Mouse (Mus musculus): ENCODE data around the gene Usp49.
"Not testable (repeated sequence)": the region's sequence is repeated elsewhere in the genome, so short reads cannot be mapped to it uniquely, and the experiment has no call there.

Usp49 gene

DNA sequence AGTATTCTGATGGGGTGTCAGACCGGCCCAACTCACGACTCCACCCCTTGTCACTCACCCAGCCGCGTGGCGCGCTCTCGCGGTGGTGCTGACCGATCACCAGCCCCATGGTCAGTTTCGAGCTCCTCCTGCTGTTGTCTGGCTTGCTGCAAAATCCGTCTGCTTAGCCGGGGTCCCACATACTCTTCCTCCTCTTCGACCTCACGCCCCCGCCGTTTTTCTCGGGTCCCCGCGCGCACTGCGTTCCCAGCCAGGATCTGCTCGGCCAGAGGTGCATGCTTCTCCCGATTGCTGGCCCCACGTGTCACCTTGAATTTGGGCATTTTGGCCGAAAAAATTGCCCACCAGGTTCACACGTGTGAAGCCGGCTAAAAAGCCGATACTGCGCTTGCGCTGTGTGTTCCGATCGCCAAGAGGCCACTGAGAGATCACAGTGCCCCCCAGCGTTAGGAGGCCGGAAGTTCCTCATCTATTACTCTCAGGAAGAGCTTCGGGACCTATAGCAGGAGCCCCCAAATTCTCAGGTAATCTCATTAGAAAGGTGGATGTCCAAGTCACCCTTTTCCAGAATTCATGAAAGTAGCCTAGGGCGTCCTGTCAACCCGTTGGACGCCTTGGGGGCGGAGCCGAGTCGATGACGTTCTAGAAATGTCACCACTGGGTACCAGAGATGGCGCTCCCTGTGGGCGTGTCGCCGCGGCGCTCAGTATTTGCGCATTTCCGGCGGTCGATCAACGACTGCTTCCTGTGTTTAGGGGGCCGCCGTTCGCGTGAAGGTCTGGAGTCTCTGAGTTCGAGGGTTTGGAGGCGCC is 19.4 kb upstream of the Usp49 start, which contains the start of the genes Bysl, Med20 and Gm20517:
Gene Bysl (minus strand): TSS at position 644 of the 812 bp plus-strand sequence.
Gene Med20 (plus strand): TSS at position 734 of the 812 bp plus-strand sequence.
Gene Gm20517 (plus strand): TSS at position 741 of the 812 bp plus-strand sequence.
- DNase-seq = peak; percentile 96

DNA sequence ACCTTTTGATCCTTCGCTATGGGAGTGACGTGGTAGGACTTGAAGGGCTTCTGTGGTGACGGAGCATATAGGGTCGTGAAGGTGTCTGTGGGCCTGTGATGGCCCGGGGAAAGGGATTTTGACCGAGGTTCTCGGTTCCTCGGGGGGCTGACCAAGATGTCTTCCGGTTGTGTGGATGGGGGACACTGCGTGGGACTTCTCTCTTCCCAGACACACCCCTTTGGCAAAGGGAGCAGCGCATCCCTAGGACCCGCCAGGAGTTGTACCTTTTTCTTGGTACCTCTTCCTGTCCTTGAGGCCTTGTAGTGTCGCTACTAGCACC is 18.9 kb upstream of the Usp49 start:
- no peak for DNase-seq

DNA sequence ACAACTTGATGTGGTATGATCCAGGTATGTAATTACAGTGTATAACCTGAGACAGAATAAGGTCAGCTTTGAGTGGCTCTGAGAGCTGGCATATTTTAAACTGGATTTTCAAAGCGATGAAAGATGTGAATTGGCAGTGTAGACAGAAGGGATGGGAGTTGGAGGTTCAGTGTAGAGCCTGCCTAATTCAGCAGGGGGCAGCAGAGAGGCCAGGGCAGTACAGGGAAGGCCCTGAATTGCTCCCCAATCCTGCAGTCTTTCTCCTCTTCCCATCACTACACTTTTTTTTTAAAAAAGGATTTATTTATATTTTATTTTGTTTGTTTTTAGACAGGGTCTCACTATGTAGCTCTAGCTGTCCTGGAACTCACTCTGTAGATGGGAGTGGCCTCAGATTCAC is 16.5 kb upstream of the Usp49 start:
- DNase-seq = no peak

DNA sequence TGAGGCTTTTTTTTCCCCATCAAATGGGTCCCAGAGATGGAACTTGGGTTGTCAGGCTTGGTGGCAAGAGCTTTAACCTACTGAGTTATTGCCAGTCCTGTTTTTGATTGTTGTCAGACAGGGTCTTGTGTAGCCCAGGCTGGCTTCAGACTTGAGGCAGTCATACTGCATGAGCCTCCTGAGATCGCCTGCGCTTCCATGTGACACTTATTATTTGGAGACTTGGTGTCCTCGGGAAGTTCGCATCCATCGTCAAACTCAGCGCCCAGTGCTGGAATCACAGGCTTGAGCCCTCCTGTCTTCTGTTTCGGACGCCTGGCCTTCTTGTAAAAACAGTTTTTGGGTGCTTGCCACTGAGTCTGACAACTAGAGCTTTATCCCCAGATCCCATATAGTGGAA is 14.4 kb upstream of the Usp49 start:
- DNase-seq = no peak

DNA sequence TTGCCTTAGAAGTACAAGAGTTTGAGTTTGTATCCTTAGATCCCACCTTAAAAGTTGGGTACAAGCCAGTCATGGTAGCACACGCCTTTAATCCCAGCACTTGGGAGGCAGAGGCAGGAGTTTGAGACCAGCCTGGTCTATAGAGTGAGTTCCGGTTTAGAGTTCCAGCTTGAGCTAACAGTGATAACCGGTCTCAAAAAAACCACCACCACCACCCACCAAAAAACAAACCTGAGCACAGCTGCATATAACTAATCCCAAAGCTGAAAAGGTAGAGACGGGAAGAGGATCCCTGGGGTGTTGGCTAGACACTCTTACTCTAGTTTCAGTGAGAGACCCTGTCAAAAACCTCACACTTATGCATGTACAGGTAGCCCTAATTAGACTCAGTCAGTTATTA is 13.8 kb upstream of the Usp49 start:
- DNase-seq = no peak

DNA sequence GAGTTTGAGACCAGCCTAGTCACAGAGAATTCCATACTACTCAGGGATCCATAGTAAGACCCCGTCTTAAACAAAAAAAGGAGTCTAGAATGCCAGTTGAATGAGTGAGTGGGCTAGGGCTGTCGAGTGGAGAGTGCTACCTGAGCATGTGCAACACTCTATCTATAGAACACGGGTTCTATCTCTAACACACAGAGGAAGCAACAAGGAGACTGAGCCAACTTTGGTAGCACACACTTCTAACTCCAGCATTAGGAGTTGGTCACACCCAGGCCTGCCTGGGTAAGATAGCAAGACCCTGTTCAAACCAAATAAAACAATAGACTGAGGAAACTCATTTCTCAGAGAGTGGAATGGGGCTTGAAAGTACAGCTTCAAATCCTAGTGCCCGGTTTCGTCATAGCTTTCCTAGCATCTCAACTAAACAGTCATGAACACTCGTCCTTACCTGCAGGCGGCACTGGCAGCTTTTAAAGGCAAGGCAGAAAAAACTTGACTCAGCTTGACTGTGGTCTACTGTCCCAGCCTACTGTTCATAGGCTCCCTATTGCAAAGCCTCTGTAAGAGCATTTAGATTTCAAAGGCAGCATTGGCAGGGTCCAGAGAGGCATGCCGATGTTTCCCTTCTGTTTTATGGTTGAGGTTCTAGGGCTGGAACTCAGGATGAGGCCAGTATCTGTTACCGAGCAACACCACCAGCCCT is 12.7 kb upstream of the Usp49 start:
- no peak for DNase-seq

DNA sequence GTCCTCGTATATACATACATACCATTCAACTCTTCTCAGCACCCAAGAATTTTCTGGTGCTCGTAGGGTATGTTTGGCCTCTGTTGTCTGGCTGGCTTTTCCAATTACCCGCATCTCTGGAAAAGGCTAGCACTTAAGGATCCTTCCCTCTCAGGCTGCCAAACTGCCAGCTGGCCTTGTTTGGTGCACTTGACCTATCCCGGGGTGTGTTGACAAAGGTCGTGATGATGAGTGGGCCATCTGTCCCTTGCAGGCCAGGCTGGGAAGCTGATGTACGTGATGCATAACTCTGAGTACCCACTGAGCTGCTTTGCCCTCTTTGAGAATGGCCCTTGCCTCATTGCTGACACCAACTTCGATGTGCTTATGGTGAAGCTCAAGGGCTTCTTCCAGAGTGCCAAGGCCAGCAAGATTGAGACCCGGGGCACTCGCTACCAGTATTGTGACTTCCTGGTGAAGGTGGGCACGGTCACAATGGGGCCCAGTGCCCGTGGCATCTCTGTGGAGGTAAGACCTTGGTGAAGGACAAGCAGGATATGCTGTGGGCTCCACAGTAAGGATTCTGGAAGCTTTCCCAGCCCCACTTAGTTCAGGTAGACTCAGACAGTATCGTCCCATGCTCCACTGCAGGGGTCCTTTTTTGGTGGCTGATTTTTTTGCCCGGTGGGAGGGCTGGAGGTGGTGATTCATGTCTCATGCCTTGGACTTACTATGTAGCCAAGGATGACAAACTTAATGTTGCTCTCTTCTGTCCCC is 11.8 kb upstream of the Usp49 start:
- DNase-seq = no peak

DNA sequence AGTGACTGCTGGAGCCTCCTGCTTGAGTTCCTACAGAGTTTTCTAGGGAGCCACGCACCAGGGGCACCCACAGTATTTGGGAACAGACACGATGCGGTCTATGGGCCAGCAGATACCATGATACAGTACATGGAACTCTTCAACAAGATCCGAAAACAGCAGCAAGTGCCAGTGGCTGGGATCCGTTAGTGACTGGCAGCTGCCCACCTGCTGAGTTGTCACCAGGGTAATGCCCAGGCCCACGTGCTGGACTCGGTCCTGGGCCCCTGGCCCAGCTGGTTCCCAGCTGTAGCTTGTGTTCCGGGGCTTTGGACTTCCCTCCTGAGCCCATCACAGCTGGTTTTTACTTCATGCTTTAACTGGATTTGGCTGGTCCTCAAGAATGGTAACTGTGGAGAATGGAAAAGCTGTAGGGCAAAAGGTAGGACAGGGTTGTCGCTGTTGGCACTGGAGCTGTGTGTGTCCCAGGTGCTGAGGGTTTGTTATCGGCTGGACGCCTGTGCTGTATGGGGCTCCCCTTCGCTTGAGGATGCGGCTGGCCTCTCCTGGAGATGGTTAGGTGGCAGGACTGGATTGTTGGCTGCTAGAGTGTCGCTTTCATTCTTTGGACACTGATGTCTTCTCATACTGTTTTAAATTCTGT is 7.5 kb upstream of the Usp49 start:
- DNase-seq = no peak

DNA sequence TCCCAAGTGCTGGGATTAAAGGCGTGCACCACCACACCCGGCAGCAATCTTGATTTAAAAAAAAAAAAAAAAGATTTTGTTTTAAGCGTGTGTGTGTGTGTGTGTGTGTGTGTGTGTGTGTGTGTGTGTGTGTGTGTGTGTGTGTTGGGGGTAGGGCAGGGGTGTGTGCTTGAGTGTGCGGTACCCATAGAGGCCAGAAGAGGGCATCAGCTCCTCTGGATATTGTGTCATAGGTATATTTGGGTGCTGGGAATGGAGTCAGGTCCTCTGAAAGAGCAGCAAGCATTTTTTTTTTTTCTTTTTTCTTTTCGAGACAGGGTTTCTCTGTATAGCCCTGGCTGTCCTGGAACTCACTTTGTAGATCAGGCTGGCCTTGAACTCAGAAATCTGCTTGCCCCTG is 5.9 kb upstream of the Usp49 start:
- not testable (repeated sequence) for DNase-seq

DNA sequence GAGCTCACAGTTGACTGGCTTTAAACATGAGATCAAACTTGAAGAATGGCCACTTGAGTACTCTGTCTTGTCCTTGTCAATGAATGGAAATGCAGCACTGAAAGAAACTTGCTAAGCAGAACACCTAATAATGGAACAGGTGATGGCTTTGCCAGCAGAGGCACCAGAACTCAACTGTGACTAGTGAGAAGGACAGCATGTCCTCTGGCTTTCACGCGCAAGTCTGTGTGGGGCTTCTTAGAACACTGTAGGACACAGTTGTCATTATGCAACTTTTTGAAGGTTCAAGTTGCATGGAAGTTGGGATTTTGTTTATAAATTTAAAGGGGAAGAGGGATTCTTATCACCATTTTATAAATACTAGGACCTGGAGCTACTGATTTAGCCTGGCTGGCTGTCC is 5.4 kb upstream of the Usp49 start:
- no peak for DNase-seq

DNA sequence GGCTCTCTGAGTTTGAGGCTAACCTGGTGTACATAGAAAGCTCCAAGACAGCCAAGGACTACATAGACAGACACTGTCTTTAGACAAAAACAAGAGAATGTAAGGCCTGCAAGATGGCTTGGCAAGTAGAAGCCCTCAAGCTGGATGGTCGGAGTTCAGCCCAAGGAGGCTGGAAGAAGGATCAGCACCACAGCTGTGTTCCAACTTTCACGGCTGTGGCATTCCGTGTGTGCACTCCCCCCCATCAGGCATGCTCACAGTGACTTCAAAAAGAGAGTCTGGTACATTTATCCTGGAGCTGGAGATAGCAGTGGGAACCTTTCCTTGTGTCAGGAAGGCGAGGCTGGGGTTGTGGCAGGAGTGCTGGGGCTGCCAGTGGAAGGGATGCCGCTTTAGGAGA is 4.5 kb upstream of the Usp49 start:
- no peak for DNase-seq

DNA sequence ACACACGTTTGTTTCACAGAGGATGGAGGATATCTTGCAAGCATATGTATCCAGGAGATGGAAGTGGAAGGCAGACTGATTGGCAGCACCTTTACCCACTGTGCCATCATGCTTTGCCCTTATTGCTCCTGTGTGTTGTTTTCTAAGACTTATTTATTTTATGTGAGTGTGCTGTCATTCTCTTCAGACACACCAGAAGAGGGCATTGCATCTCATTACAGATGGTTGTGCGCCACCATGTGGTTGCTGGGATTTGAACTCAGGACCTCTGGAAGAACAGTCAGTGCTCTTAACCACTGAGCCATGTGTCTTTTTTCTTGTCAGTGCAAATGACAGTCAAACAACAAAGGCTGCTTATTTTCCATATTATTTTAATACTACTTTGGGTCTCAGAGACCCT is 2.7 kb upstream of the Usp49 start:
- no peak for DNase-seq

DNA sequence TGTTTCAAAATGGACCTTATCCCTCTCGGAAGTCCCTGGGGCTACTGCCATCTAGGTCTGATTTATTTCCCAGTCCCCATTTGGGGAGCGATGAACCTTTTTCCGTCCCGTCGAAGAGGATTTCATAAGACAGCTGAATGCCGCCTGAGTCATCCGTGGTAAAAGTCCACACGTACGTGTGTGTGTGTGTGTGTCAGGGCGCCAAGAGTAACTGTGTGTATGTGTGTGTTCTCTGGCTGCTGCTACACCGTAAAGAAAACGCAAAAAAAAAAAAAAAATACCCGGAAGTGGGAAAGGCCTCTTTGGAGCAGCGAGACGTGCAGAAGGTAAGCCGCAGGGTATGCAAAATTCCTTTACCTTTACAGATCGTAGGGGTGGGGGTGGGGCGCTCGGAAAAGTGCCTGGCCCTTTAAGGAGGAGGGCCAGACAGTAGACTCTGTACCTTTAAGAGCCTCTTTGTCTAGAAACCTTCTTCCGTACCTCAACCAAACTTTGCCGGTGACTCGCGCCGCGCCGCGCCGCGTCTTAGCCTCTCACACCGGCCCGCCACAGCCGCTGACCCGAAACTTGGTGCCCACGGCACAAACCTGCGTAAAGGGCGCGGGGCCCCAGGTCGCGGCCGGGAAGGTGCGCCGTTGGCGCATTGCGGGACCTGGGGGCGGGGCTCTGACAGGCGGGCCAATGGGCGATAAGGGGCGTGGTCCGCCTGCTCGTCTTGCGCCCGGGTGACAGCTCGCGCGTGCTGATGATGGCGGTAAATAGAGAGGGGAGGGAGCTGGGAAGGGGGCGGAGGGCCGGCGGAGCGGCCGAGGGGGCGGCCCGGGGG is 1.4 kb upstream of the Usp49 start:
- peak; percentile 96 for DNase-seq

DNA sequence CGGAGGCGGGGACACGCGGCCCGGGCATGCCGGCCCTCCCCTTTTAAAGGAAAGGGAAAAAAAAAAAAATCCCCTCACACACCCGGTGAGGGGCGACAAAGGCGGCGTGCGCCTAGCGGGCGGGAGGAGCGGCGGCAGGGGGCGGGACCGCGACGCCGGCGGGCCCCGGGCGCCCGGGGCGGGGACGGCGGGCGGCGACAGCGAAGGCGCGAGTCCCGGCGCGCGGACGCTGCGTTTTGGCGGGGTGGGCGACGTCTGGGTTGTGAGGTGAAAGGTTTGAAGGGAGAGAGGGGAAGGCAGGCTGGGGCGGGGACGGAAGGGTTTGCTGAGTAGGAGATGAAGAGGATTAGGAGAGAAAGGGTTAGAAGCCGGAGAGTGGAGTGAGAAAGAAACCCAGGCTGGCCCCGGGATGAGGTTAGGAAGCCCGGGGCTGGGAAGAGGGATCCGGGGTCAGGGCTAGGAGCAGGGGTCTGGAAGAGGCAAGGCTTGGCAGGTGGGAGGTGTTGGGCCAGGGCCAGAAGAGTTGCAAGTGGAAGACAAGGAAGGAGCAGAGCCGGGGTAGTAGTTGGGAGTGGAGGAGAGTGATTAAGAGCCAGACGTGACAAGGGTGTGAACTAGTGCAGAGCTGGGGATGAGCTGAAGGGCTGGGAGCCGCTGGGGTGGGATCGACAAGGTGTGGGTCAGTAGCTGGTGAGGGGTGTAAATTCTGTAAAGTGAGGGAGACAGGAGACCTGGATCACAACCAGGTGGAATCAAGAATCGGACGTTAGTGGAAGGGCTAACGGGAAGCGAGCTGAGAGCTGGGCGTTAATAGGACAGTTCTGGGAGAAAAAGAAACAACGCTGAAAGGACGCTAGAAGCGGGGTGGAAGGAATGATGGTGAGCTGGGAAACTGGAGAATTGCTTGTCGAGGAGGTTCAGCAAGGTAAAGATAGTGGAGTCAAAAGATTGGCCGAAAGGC is 493 bp upstream of the Usp49 start:
- peak; percentile 81 for DNase-seq

DNA sequence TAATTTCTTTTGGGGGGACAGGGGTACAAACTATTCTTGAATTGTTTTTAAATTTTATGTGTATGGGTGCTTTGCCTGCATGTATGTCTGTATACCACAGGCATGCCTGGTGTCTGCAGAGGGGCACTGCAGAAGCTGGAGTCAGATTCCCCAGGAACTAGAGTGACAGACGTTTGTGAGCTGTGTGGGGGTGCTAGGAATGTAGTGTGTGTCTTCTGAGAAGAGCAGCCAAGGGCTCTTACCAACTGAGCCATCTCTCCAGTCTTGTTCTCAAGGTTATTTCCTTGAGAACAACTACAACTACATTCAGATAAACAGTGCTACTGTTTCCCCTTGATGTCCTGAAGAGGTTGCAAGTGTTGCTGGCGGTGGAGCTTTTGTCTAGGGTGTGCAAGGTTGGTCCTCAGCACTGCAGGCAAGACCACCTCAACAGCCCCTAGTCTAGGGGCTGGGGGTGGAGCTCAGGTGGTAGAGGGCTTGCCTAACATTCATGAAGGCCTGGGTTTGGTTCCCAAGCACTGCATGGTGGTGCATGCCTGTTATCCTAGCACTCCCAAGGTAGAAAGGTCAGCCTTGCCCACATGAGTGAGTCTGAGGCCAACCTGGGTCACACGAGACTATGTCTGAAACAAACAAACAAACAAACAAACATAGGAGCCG is 1.8 kb downstream of the Usp49 start:
- DNase-seq = no peak

DNA sequence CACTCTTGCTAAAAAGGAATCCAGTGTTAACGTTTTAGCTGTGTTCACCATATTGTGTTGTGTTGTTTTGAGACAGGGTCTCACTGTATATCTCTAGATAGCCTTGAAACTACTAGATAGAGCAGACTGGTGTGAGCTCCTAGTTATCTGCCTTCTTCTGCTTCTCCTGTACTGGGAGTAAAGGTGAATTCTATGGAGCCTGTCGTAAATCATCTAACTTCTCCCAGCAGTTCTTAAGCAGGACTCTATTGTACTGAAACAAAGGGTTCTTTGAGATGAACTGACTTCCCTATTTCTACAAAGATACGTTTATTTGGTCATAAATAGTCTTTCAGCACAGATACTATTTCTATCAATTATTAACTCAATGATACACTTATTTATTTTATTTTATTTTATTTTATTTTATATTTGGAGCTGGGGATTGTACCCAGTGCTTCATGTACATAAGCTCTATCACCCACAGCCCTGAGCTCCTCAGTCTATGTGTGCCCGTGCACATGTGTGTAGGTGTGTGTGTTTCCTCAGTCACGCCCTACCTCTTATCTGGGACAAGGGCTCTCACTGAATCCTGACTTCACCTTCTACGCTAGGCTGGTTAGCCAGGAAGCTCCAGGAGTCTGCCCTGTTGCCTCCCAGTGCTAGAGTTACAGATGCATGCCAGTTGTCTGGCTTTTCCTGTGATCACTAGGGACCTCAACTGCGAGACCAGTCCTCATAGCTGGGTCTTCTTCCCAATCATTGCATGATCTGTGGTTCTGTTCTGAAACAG is 3.7 kb downstream of the Usp49 start:
- no peak for DNase-seq

DNA sequence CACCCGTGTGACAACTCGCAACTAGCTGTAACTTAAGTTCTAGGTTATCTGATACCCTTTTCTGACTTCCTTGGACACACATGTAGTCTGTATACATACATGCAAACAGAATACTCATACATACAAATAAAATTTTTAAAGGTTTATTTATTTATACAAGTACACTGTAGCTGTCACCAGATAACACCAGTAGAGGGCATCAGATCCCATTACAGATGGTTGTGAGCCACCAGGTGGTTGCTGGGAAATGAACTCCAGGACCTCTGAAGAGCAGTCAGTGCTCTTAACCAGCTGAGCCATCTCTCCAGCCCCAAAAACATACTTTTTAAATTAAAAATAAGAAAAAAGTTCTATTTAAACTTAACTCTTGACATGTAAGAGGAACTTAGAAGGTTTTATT is 12.5 kb downstream of the Usp49 start:
- no peak for DNase-seq

DNA sequence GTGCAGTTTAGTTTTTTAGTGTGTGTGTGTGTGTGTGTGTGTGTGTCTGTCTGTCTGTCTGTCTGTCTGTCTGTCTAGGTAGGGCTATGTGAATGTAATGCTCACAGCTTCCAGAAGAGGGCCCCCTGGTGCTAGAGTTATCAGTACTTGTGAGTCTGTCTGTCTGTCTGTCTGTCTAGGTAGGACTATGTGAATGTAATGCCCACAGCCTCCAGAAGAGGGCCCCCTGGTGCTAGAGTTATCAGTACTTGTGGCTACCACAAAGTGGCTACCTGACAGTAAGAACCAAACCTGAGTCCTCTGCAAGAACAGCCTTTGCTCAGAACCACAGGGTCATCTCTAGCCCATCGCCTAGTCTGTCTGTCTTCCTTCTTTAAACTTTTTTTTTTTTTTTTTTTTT is 16.2 kb downstream of the Usp49 start:
- DNase-seq = peak; percentile 29

DNA sequence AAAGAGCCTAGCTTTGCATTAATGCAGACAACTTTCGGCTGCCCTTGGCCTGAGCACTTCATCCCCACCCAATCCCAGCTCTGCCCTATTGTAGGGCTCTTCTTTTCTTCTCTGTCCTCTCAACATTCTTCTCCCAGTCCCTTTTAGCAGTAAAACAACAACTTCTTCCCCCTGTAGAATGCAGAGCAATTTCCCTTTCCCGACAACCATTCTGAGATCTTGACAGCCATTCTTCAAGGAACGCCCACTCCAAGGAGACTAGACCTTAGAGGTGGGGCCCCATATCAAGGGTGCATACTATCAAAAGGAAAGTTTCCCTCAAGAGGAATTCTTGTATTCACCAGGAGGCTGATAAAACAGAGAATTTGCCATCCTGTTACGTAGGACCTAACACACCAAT is 18.5 kb downstream of the Usp49 start:
- DNase-seq = no peak

DNA sequence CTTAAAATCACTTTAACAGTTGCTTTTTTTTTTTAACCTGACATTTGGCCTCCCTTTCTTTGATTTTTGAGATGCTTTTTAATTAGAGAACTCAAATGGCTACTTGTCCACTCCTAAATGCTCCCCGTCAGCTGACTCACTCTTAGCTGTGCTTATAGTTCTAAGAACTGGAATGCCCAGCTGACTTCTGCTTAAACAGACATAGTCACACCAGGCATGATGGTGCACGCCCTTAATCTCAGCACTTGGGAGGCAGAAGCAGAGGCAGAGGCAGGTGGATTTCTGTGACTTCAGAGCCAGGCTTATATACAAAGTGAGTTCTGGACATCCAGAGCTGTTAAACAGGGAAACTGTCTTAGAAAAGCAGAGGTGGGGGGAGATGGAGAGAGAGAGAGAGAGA is 21.5 kb downstream of the Usp49 start:
- no peak for DNase-seq

Data from cerebellum, adult 9-11 months (tissue).